Mouse (Mus musculus): ENCODE data around the gene Epas1. TPM values are rescaled to one million over a fixed set of nuclear protein-coding genes. Genes with fewer than 3 reads are reported as not detected.

Epas1 gene
- total and polyA plus RNA-seq, 3 experiments, result not detected

- DNase-seq (ENCODE audit: low read depth, low spot score), result no peak
These were observed 99.1 kb downstream of the Epas1 start for GRCm38 (mm10) chr17:86852591-86853031.

GRCm38 (mm10) chr17:86870586-86870985 lies 117.1 kb downstream of the Epas1 start:
- Histone ChIP-seq H3K79me2 (ENCODE audit: control insufficient read depth, insufficient read depth, low read length, poor library complexity) (no peaks in the 10 kb centered on the region), H3K27me3 (ENCODE audit: control insufficient read depth in 1 of 2, insufficient read depth in 2 of 2, low read length in 2 of 2) (peaks cover 0 to 2% of the 10 kb centered on the region in 2 experiments; a peak in 3 of 4 replicates), H3K4me1 (ENCODE audit: control insufficient read depth in 1 of 2, insufficient read depth in 2 of 2, low read length in 2 of 2) (peaks cover 0 to 6% of the 10 kb centered on the region in 2 experiments; a peak in 1 of 4 replicates), H3K36me3 (ENCODE audit: control insufficient read depth in 1 of 2, insufficient read depth in 2 of 2, low read length in 2 of 2) (no peaks in the 10 kb centered on the region; a peak in 1 of 4 replicates), H3K9me3 (replicated peaks; ENCODE audit: insufficient read depth, low read length) (no peaks in the 10 kb centered on the region), H3K4me3 (ENCODE audit: control insufficient read depth in 1 of 2, insufficient read depth in 1 of 2, low read depth in 2 of 2, low read length in 2 of 2) (no peak overlapping the region), H3K9ac (ENCODE audit: control insufficient read depth, low read depth, low read length, poor library complexity, severe bottlenecking) (no peak overlapping the region), H3K27ac (ENCODE audit: control insufficient read depth, low read depth, low read length) (no peak overlapping the region)
- TF ChIP-seq EP300 (IDR thresholded peaks at IDR 0.05; ENCODE audit: low read depth in 1 of 2, low read length in 2 of 2) (no peak), POLR2AphosphoS5 (IDR thresholded peaks at IDR 0.05; ENCODE audit: borderline replicate concordance, low read depth, low read length) (no peak), TCF12 (IDR thresholded peaks at IDR 0.05; ENCODE audit: low read depth, low read length) (no peak), RAD21 (IDR thresholded peaks at IDR 0.05; ENCODE audit: low read depth, low read length) (no peak), SIN3A (IDR thresholded peaks at IDR 0.05; ENCODE audit: low read length) (no peak), GABPA (IDR thresholded peaks at IDR 0.05; ENCODE audit: low read depth, low read length) (no peak), MAX (IDR thresholded peaks at IDR 0.05; ENCODE audit: low read length) (no peak), KAT2A (conservative IDR thresholded peaks at IDR 0.05; ENCODE audit: low read depth, low read length) (no peak), CHD1 (IDR thresholded peaks at IDR 0.05; ENCODE audit: low read depth, low read length) (no peak), HCFC1 (IDR thresholded peaks at IDR 0.05; ENCODE audit: low read depth, low read length) (no peak), MYC (IDR thresholded peaks at IDR 0.05; ENCODE audit: low read depth, low read length) (no peak), CTCF (IDR thresholded peaks at IDR 0.05 in 2 of 3, conservative IDR thresholded peaks at IDR 0.05 in 1 of 3; ENCODE audit: control insufficient read depth in 1 of 3, insufficient read depth in 1 of 3, low read depth in 2 of 3, low read length in 3 of 3, poor library complexity in 1 of 3, severe bottlenecking in 1 of 3) (no peak), SMC3 (IDR thresholded peaks at IDR 0.05; ENCODE audit: low read depth, low read length) (no peak), NRF1 (IDR thresholded peaks at IDR 0.05; ENCODE audit: insufficient read depth, low read depth, low read length, poor library complexity, severe bottlenecking) (no peak)
- no peak for DNase-seq (ENCODE audit: low read depth, low spot score)

More at GRCm38 (mm10) chr17:86852591-86853031, 99.1 kb downstream of the Epas1 start:
- TF ChIP-seq ETS1 (IDR thresholded peaks at IDR 0.05; ENCODE audit: low read depth, low read length), result no peak
- no peak for TF ChIP-seq ZC3H11A (IDR thresholded peaks at IDR 0.05; ENCODE audit: low read depth, low read length)
- TF ChIP-seq MYC (IDR thresholded peaks at IDR 0.05; ENCODE audit: low read depth, low read length), result no peak
- no peak for TF ChIP-seq RCOR1 (IDR thresholded peaks at IDR 0.05; ENCODE audit: low read depth, low read length)
- TF ChIP-seq BHLHE40 (IDR thresholded peaks at IDR 0.05; ENCODE audit: borderline replicate concordance, low read depth, low read length), result no peak
- no peaks in the 10 kb centered on the region for H3K36me3 ChIP-seq (ENCODE audit: control insufficient read depth in 1 of 2, insufficient read depth in 2 of 2, low read length in 2 of 2)
- no peak overlapping the region for H3K9ac ChIP-seq (ENCODE audit: control insufficient read depth, low read depth, low read length, poor library complexity, severe bottlenecking)
- H3K9me3 ChIP-seq (replicated peaks; ENCODE audit: insufficient read depth, low read length), result no peaks in the 10 kb centered on the region
- no peaks in the 10 kb centered on the region for H3K27me3 ChIP-seq (ENCODE audit: control insufficient read depth in 1 of 2, insufficient read depth in 2 of 2, low read length in 2 of 2)
- H3K4me3 ChIP-seq (ENCODE audit: control insufficient read depth in 1 of 2, insufficient read depth in 1 of 2, low read depth in 2 of 2, low read length in 2 of 2), result no peak overlapping the region
- no peaks in the 10 kb centered on the region for H3K4me1 ChIP-seq (ENCODE audit: control insufficient read depth in 1 of 2, insufficient read depth in 2 of 2, low read length in 2 of 2)
- no peaks in the 10 kb centered on the region for H3K79me2 ChIP-seq (ENCODE audit: control insufficient read depth, insufficient read depth, low read length, poor library complexity)
- H3K27ac ChIP-seq (ENCODE audit: control insufficient read depth, low read depth, low read length), result no peak overlapping the region
